Comparison of ENCODE assay signal across 14 mouse cellular contexts in the genomic region with DNA sequence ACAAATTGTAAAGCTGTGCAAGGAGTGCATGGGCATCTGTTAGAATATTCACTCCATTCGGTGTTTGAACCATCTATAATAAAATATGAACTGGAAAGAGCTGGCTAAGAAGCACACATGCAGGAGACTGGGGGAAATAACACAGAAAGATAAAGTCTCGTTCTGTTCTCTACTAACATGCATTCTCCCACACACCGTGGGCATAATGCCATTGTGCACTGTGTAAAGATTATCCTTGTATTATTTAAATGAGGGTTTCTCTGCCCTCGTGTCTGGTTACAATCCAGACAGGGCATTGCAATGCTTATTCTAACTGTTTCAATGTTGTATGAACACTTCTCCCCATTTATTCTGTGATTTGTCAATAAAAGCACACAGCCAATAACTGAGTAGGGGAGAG. TPM values are rescaled to one million over a fixed set of nuclear protein-coding genes. Genes with fewer than 3 reads are reported as not detected.
A peak's percentile ranks its signal among the peaks of the same experiment; 100 is the strongest.
DNase-seq lines count a peak whose midpoint lies in the region.
"Had no signal": no experiment of that assay in that cellular context is flagged by ENCODE, and none has a peak within 500 bp of the region (broad histone marks: within the 10 kb centered on the region; RNA-seq: fewer than 3 reads in every experiment).

No protein-coding gene starts in this region.

- peak; percentile 41 for DNase-seq in layer of hippocampus, adult 11-12 months (ENCODE audit: low spot score)
- DNase-seq in layer of hippocampus, adult 9-10 months (ENCODE audit: low spot score): no peak
- peak; percentile 18 to 65 for DNase-seq in left cerebral cortex, postnatal 14 days (ENCODE audit: low spot score in 2 of 2)
- DNase-seq in left cerebral cortex, postnatal 4 days: no peak
- DNase-seq in right cerebral cortex, adult 2 months (ENCODE audit: low spot score in 2 of 2): peak; percentile 32 to 33
- DNase-seq in right cerebral cortex, postnatal 10 days (ENCODE audit: low spot score in 2 of 2): no peak
- DNase-seq in kidney, adult 9 months: no peak
- DNase-seq: adrenal gland, postnatal 14 days; cerebellum, adult 18-20 months; cerebellum, adult 9-11 months; cerebellum, postnatal 36 days; gastrocnemius, postnatal 10 days; heart, adult 18-20 months; heart, postnatal 10 days had no signal

- intact Hi-C loops in left cerebral cortex, postnatal 14 days (cut with DNase I): no loop called here
- intact Hi-C loops in left cerebral cortex, postnatal 4 days (cut with DNase I): no loop called here

RNA-seq across cellular contexts. Expression of a gene that starts 18.1 kb away (rescaled TPM):
- total RNA-seq in left cerebral cortex, postnatal 14 days (2021): 100 to 1,000 TPM; 159 to 167 TPM
- 10 to 100 TPM; 84.2 to 92.2 TPM for total RNA-seq in left cerebral cortex, postnatal 4 days (2021)

Comparison
In these comparisons a context has a peak if more than half of its experiments do, and no peak if none do; other contexts are left out.
1. DNase-seq: peak in layer of hippocampus, adult 11-12 months (single experiment), left cerebral cortex, postnatal 14 days (2 of 2) and right cerebral cortex, adult 2 months (2 of 2); none in layer of hippocampus, adult 9-10 months (single experiment), left cerebral cortex, postnatal 4 days (single experiment), right cerebral cortex, postnatal 10 days (0 of 2) and kidney, adult 9 months (single experiment).